Mouse (Mus musculus): Measurements from ENCODE around the gene Ifitm7. TPM values are rescaled to one million over a fixed set of nuclear protein-coding genes. Genes with fewer than 3 reads are reported as not detected.

Ifitm7 gene
- total and polyA plus RNA-seq, 3 experiments = not detected

DNA sequence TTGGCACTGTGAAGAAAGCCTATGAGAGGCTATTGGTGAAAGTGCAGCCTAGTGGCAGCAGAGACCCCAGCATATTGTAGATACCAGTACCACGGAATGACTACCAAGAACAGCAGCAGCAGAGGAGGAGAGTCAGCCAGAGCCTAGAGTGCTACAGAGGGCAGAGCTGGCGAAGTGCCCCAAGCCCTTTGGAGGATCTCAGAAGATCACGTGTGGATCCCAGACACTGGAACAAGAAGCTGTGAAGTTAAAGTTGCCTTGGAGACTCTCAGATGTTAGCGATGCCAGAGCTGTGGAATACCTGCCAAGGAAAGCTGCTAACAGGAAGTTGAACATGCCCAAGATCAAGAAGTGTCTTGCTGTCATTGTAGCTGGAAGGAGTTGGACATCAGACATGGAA lies 18.6 kb upstream of the Ifitm7 start:
- DNase-seq (ENCODE audit: low read depth, low spot score) = no peak
- H3K27me3 ChIP-seq (ENCODE audit: control insufficient read depth in 1 of 2, insufficient read depth in 2 of 2, low read length in 2 of 2) = peaks cover 0 to 5% of the 10 kb centered on the region in 2 experiments; a peak in 2 of 4 replicates

DNA sequence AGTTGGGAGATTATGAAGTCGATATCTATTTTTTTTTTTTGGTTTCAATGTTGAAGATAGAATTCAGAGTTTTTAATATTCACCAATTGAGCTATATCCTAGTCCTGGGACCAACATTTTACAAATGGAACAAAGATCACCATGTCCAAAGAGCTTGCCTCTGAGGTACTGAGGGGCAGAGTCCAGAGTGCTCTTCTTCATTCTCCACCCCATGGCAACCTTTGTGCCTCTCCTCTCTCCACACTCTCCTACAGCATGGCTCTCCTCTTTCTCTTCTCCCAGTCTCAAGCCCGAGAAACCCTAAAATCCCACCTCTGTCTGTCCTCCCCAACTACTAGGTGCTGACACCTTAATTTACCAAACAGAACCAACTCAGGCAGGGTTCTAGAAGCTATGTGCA lies 18.0 kb upstream of the Ifitm7 start:
- H3K9me3 ChIP-seq (replicated peaks; ENCODE audit: insufficient read depth, low read length) = no peaks in the 10 kb centered on the region
- no peaks in the 10 kb centered on the region for H3K36me3 ChIP-seq (ENCODE audit: control insufficient read depth in 1 of 2, insufficient read depth in 2 of 2, low read length in 2 of 2)
- H3K4me3 ChIP-seq (ENCODE audit: control insufficient read depth in 1 of 2, insufficient read depth in 1 of 2, low read depth in 2 of 2, low read length in 2 of 2) = no peak overlapping the region
- TF ChIP-seq EP300 (IDR thresholded peaks at IDR 0.05; ENCODE audit: low read depth in 1 of 2, low read length in 2 of 2) (no peak), NELFE (IDR thresholded peaks at IDR 0.05; ENCODE audit: low read depth, low read length) (no peak), POLR2A (IDR thresholded peaks at IDR 0.05; ENCODE audit: control insufficient read depth in 1 of 2, insufficient read depth in 1 of 2, low read depth in 1 of 2, low read length in 2 of 2, poor library complexity in 1 of 2) (no peak), USF1 (IDR thresholded peaks at IDR 0.05; ENCODE audit: low read depth, low read length) (no peak), SMC3 (IDR thresholded peaks at IDR 0.05; ENCODE audit: low read depth, low read length) (no peak), ZKSCAN1 (IDR thresholded peaks at IDR 0.05; ENCODE audit: low read depth, low read length) (no peak), CHD1 (IDR thresholded peaks at IDR 0.05; ENCODE audit: low read depth, low read length) (no peak), MAFK (IDR thresholded peaks at IDR 0.05; ENCODE audit: borderline replicate concordance, low read depth, low read length) (no peak), E2F4 (IDR thresholded peaks at IDR 0.05; ENCODE audit: borderline replicate concordance, low read depth, low read length) (no peak), GABPA (IDR thresholded peaks at IDR 0.05; ENCODE audit: low read depth, low read length) (no peak), TCF12 (IDR thresholded peaks at IDR 0.05; ENCODE audit: low read depth, low read length) (no peak), MAZ (IDR thresholded peaks at IDR 0.05; ENCODE audit: low read depth, low read length) (no peak), USF2 (IDR thresholded peaks at IDR 0.05; ENCODE audit: borderline replicate concordance in 1 of 2, insufficient read depth in 1 of 2, low read depth in 1 of 2, low read length in 2 of 2) (no peak), MEF2A (IDR thresholded peaks at IDR 0.05; ENCODE audit: extremely low read depth, insufficient replicate concordance, low read depth, low read length, poor library complexity, severe bottlenecking) (no peak), UBTF (IDR thresholded peaks at IDR 0.05; ENCODE audit: borderline replicate concordance, insufficient read depth, low read depth, low read length) (no peak), ELF1 (IDR thresholded peaks at IDR 0.05; ENCODE audit: low read depth, low read length) (no peak), CHD2 (IDR thresholded peaks at IDR 0.05; ENCODE audit: low read length) (no peak), SIN3A (IDR thresholded peaks at IDR 0.05; ENCODE audit: low read length) (no peak), MXI1 (IDR thresholded peaks at IDR 0.05; ENCODE audit: low read depth, low read length) (no peak)
- H3K27ac ChIP-seq (ENCODE audit: control insufficient read depth, low read depth, low read length) = no peak overlapping the region
- no peak overlapping the region for H3K9ac ChIP-seq (ENCODE audit: control insufficient read depth, low read depth, low read length, poor library complexity, severe bottlenecking)
- no peaks in the 10 kb centered on the region for H3K4me1 ChIP-seq (ENCODE audit: control insufficient read depth in 1 of 2, insufficient read depth in 2 of 2, low read length in 2 of 2)
- H3K79me2 ChIP-seq (ENCODE audit: control insufficient read depth, insufficient read depth, low read length, poor library complexity) = no peaks in the 10 kb centered on the region
- no peak for DNase-seq (ENCODE audit: low read depth, low spot score)
- H3K27me3 ChIP-seq (ENCODE audit: control insufficient read depth in 1 of 2, insufficient read depth in 2 of 2, low read length in 2 of 2) = peaks cover 0 to 5% of the 10 kb centered on the region in 2 experiments; a peak in 2 of 4 replicates

More for the DNA sequence above, 18.6 kb upstream of the Ifitm7 start:
- Histone ChIP-seq H3K4me3 (ENCODE audit: control insufficient read depth in 1 of 2, insufficient read depth in 1 of 2, low read depth in 2 of 2, low read length in 2 of 2) (no peak overlapping the region), H3K9me3 (replicated peaks; ENCODE audit: insufficient read depth, low read length) (no peaks in the 10 kb centered on the region), H3K36me3 (ENCODE audit: control insufficient read depth in 1 of 2, insufficient read depth in 2 of 2, low read length in 2 of 2) (no peaks in the 10 kb centered on the region), H3K27ac (ENCODE audit: control insufficient read depth, low read depth, low read length) (no peak overlapping the region), H3K4me1 (ENCODE audit: control insufficient read depth in 1 of 2, insufficient read depth in 2 of 2, low read length in 2 of 2) (no peaks in the 10 kb centered on the region), H3K9ac (ENCODE audit: control insufficient read depth, low read depth, low read length, poor library complexity, severe bottlenecking) (no peak overlapping the region), H3K79me2 (ENCODE audit: control insufficient read depth, insufficient read depth, low read length, poor library complexity) (no peaks in the 10 kb centered on the region)
- TF ChIP-seq POLR2A (IDR thresholded peaks at IDR 0.05; ENCODE audit: control insufficient read depth in 1 of 2, insufficient read depth in 1 of 2, low read depth in 1 of 2, low read length in 2 of 2, poor library complexity in 1 of 2) (no peak), TBP (IDR thresholded peaks at IDR 0.05; ENCODE audit: low read depth, low read length) (no peak), ETS1 (IDR thresholded peaks at IDR 0.05; ENCODE audit: low read depth, low read length) (no peak)
